Mouse (Mus musculus) liver, embryonic 16.5 days (tissue): ENCODE results near the gene Stk10. TPM values are rescaled to one million over a fixed set of nuclear protein-coding genes. Genes with fewer than 3 reads are reported as not detected.

Source experiments
- ATAC-seq: fragments of 200-750 bp; cut with Nextera tagmentation; 2 replicates; pipeline ENCODE4 v1.8.0; 2017; ENCODE audit warnings: low read depth, mild to moderate bottlenecking, moderate number of reproducible peaks, moderate library complexity
- H3K27ac ChIP-seq: fragments of 300-500 bp; sonication (generic); 2 replicates; pipeline ENCODE4 v1.5.1; 2014; ENCODE audit warnings: mild to moderate bottlenecking, low read length
- H3K27me3 ChIP-seq: fragments of 300-500 bp; sonication (generic); 2 replicates; pipeline ENCODE4 v1.6.1; 2014; ENCODE audit warnings: low read depth, low read length, mixed read lengths; ENCODE audit not compliant: control insufficient read depth, insufficient read depth
- H3K36me3 ChIP-seq: fragments of 300-500 bp; sonication (generic); 2 replicates; pipeline ENCODE4 v1.6.1; 2014; ENCODE audit warnings: mild to moderate bottlenecking; ENCODE audit not compliant: control insufficient read depth, insufficient read depth
- H3K4me1 ChIP-seq: fragments of 300-500 bp; sonication (generic); 2 replicates; pipeline ENCODE4 v1.6.1; 2014; ENCODE audit warnings: low read depth, low read length, mixed read lengths; ENCODE audit not compliant: control insufficient read depth
- H3K4me2 ChIP-seq: fragments of 300-500 bp; sonication (generic); 2 replicates; pipeline ENCODE4 v1.6.1; 2014; ENCODE audit warnings: low read depth, low read length, mixed read lengths
- H3K4me3 ChIP-seq: fragments of 300-500 bp; sonication (generic); 2 replicates; pipeline ENCODE4 v1.5.1; 2014; ENCODE audit warnings: low read depth, mild to moderate bottlenecking, low read length
- H3K9ac ChIP-seq: fragments of 300-500 bp; sonication (generic); 2 replicates; pipeline ENCODE4 v1.6.1; 2014; ENCODE audit warnings: low read depth, low read length
- H3K9me3 ChIP-seq: fragments of 300-500 bp; sonication (generic); replicated peaks from 2 replicates; pipeline ENCODE4 v1.6.1; 2016; ENCODE audit warnings: low read length; ENCODE audit not compliant: control insufficient read depth
- WGBS: fragments of 180-500 bp; shearing (Covaris S2); extraction: QIAGEN DNeasy Blood & Tissue Kit; methylation state at CpG from one replicate; pipeline ENCODE4 v1.1.7; 2014; ENCODE audit not compliant: insufficient replicate concordance; 5-methylcytosine and 5-hydroxymethylcytosine counted together
- polyA plus RNA-seq: library from polyadenylated mRNA; unstranded; fragments of >200 nt; fragmentation: Nextera tagmentation; extraction: Ambion mirVana; gene quantifications from 2 replicates; pipeline ENCODE4 v1.2.1, GENCODE M21; 2015

Gene Stk10
- polyA plus RNA-seq, 1 experiment from 2014 or later = 4.8 TPM

GRCm38 (mm10) chr11:32634143-32634542 is 101.0 kb downstream of the Stk10 start:
- Histone ChIP-seq H3K9ac (no peak overlapping the region), H3K4me3 (no peak overlapping the region), H3K9me3 (no peaks in the 10 kb centered on the region), H3K36me3 (no peaks in the 10 kb centered on the region), H3K27me3 (no peaks in the 10 kb centered on the region), H3K4me1 (peaks cover 10% of the 10 kb centered on the region), H3K27ac (no peak overlapping the region), H3K4me2 (no peak overlapping the region)
- no peak for ATAC-seq
- 33% methylated on average over 2 of the region's 2 CpGs for WGBS

- ATAC-seq = peak; percentile 19; the same call in 1 of the 2 replicates
- no peak overlapping the region for H3K4me2 ChIP-seq
- H3K4me1 ChIP-seq = peaks cover 10% of the 10 kb centered on the region
- 28% methylated on average over 2 of the region's 2 CpGs for WGBS
- H3K4me3 ChIP-seq = no peak overlapping the region
- H3K9me3 ChIP-seq = no peaks in the 10 kb centered on the region
- no peak overlapping the region for H3K9ac ChIP-seq
- H3K27ac ChIP-seq = no peak overlapping the region
- no peaks in the 10 kb centered on the region for H3K36me3 ChIP-seq
- H3K27me3 ChIP-seq = no peaks in the 10 kb centered on the region
Measured at GRCm38 (mm10) chr11:32634842-32635241, 101.7 kb downstream of the Stk10 start.

GRCm38 (mm10) chr11:32636275-32636674 is 103.2 kb downstream of the Stk10 start:
- 20% methylated on average over 4 of the region's 4 CpGs for WGBS
- Histone ChIP-seq H3K27ac (no peak overlapping the region), H3K4me2 (no peak overlapping the region), H3K36me3 (no peaks in the 10 kb centered on the region), H3K9ac (no peak overlapping the region), H3K27me3 (no peaks in the 10 kb centered on the region), H3K4me3 (no peak overlapping the region), H3K4me1 (peaks cover 24% of the 10 kb centered on the region), H3K9me3 (no peaks in the 10 kb centered on the region)
- peak; percentile 11; the same call in 1 of the 2 replicates for ATAC-seq

GRCm38 (mm10) chr11:32638521-32639255 is 105.6 kb downstream of the Stk10 start:
- Histone ChIP-seq H3K4me2 (no peak overlapping the region), H3K4me1 (peaks cover 31% of the 10 kb centered on the region), H3K4me3 (no peak overlapping the region), H3K27me3 (no peaks in the 10 kb centered on the region), H3K36me3 (no peaks in the 10 kb centered on the region), H3K9me3 (no peaks in the 10 kb centered on the region), H3K27ac (no peak overlapping the region), H3K9ac (no peak overlapping the region)
- WGBS = 77% methylated on average over 8 of the region's 8 CpGs
- ATAC-seq = no peak

- H3K27me3 ChIP-seq = no peaks in the 10 kb centered on the region
- H3K36me3 ChIP-seq = no peaks in the 10 kb centered on the region
- peak overlapping the region; percentile 67 for H3K27ac ChIP-seq
- ATAC-seq = no peak
- H3K4me1 ChIP-seq = peaks cover 31% of the 10 kb centered on the region
- WGBS = 28% methylated on average over 4 of the region's 4 CpGs
- 0 out of 2 replicates have a peak overlapping the region, but pooled peaks have one; percentile 13 for H3K9ac ChIP-seq
- peak overlapping the region; percentile 96; the same call in 1 of the 2 replicates for H3K4me3 ChIP-seq
- H3K9me3 ChIP-seq = no peaks in the 10 kb centered on the region
- H3K4me2 ChIP-seq = peak overlapping the region; percentile 69
Measured at GRCm38 (mm10) chr11:32640617-32641016, 107.5 kb downstream of the Stk10 start.

- Histone ChIP-seq H3K9me3 (no peaks in the 10 kb centered on the region), H3K36me3 (no peaks in the 10 kb centered on the region), H3K27ac (peak within 1 kb of the TSS; percentile 99), H3K9ac (peak within 1 kb of the TSS; percentile 98), H3K4me1 (peaks cover 33% of the 10 kb centered on the region), H3K27me3 (no peaks in the 10 kb centered on the region), H3K4me3 (peak within 1 kb of the TSS; percentile 96), H3K4me2 (peak within 1 kb of the TSS; percentile 84)
- under 1% methylated on average over 64 of the region's 64 CpGs for WGBS
- ATAC-seq = peak; percentile 93
Measured at GRCm38 (mm10) chr11:32642249-32642876, 109.3 kb downstream of the Stk10 start, which contains the start of gene Fbxw11. Gene Fbxw11 (plus strand): TSS chr11:32642724.

- ATAC-seq = peak; percentile 33
- Histone ChIP-seq H3K9me3 (no peaks in the 10 kb centered on the region), H3K36me3 (no peaks in the 10 kb centered on the region), H3K4me3 (peak overlapping the region; percentile 96), H3K9ac (peak overlapping the region; percentile 98), H3K4me1 (peaks cover 33% of the 10 kb centered on the region), H3K4me2 (peak overlapping the region; percentile 84), H3K27me3 (no peaks in the 10 kb centered on the region), H3K27ac (peak overlapping the region; percentile 99)
- WGBS = under 1% methylated on average over 46 of the region's 54 CpGs
Measured at GRCm38 (mm10) chr11:32642899-32643886, 110.1 kb downstream of the Stk10 start.

GRCm38 (mm10) chr11:32644010-32644409 is 110.9 kb downstream of the Stk10 start:
- H3K4me3 ChIP-seq = peak overlapping the region; percentile 96
- H3K9me3 ChIP-seq = no peaks in the 10 kb centered on the region
- no peaks in the 10 kb centered on the region for H3K27me3 ChIP-seq
- peaks cover 33% of the 10 kb centered on the region for H3K4me1 ChIP-seq
- peak overlapping the region; percentile 70 for H3K27ac ChIP-seq
- no peaks in the 10 kb centered on the region for H3K36me3 ChIP-seq
- H3K9ac ChIP-seq = peak overlapping the region; percentile 98
- ATAC-seq = no peak
- 7% methylated on average over 3 of the region's 3 CpGs for WGBS
- peak overlapping the region; percentile 84 for H3K4me2 ChIP-seq
